Mouse (Mus musculus) layer of hippocampus, adult 9-11 months (tissue): ENCODE results near the gene Mrps18b.

ENCODE experiments used
- DNase-seq: peaks from one replicate; pipeline ENCODE4 v3.0.0; 2022

Gene Mrps18b

GRCm38 (mm10) chr17:35918276-35919059, 2.3 kb upstream of the Mrps18b start:
- no peak for DNase-seq

DNA sequence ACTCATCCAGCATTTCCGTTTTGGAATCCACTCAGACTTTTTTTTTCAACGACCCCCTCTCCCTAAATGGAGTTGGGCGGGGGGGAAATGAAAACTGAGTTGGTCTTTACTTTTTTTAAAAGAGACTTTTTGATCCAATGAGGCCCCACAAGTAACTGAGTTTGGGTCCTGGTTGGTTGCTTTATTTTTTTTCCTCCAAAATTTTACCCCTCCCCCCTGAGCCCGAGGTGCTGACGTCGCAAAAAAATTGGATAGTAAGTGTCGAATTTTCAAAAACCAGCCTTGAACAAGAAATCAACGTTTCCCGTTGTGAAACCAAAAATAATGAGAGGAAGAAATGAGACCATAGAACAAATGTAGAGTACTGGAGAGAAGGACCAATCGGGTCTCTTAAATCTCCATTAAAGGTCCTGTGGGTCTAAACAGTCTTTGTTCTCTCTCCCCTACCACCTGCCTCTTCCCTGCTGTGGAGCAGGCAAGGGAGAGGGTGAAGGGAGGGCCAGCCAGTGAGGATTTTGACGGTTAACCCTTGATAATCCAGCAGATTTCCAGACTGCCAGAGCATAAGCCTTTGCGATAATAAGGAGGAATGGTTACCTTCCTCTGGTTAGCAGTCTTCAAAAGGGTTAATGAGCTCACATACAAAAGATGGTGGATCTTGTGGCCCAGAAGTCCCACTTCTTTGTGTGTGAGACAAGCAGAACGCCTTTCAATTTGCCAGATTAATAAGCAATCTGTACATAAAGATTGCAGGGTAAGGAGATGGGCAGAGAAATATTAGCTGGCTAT, 1.5 kb upstream of the Mrps18b start:
- peak; percentile 77 for DNase-seq

- no peak for DNase-seq
These were observed 914 bp upstream of the Mrps18b start for GRCm38 (mm10) chr17:35917143-35917462.

DNA sequence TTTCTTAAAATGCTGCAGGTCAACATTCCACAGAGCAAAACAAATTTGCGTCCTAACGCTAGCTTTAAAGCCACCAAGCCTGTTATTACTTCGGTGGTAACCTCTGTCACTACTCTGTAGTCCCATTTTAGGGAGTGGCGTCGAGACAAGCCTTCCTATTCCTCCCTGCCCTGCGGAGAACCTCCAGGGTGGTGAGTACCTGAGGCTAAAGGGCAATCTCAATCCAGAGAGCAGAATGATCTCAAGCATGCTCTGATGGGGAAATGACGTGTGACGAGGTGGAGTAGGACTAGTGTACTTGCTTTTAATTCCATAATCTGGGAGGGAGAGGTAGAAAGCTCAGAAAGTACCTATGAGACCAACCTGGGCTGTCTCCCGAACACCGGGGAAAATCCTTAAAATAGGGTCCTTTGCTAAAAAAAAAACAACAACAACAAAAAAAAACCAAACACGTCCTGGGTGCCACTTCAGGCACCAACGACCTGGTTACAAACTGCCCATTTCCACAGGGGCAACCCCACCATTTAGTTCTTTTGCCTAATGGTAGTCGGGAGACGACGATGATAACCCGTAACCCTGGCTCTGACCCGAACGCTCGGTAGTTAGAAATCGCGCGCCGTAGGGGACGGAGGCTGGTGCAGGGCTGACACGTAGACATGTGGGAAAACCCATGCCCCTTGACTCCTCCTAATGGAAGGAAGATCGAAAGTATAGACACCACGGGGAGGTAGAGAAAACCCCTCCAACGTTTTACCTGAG, 472 bp downstream of the Mrps18b start:
- no peak for DNase-seq

DNA sequence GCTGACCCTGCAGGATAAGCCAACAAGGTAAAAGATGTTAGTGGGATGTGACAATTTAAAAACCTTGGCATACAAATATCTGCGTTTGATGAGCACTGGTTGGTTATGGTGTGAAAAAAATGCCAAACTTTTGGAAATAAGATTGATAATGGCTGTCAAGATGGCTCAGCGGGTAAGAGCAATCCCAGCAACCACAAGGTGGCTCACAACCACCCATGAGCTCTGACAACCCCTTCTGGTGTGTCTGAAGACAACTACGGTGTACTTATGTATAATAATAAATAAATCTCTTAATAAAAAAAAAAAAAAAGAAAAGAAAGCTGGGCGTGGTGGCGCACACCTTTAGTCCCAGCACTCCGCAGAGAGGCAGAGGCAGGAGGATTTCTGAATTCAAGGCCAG, 1.2 kb downstream of the Mrps18b start:
- no peak for DNase-seq

- DNase-seq = peak; percentile 96
These were observed 6.2 kb downstream of the Mrps18b start, which contains the start of gene Atat1 for GRCm38 (mm10) chr17:35909919-35910369. Gene Atat1 (minus strand): TSS chr17:35910075.

GRCm38 (mm10) chr17:35909186-35909918, 6.8 kb downstream of the Mrps18b start:
- no peak for DNase-seq

GRCm38 (mm10) chr17:35907609-35908008, 8.6 kb downstream of the Mrps18b start:
- DNase-seq = no peak

DNA sequence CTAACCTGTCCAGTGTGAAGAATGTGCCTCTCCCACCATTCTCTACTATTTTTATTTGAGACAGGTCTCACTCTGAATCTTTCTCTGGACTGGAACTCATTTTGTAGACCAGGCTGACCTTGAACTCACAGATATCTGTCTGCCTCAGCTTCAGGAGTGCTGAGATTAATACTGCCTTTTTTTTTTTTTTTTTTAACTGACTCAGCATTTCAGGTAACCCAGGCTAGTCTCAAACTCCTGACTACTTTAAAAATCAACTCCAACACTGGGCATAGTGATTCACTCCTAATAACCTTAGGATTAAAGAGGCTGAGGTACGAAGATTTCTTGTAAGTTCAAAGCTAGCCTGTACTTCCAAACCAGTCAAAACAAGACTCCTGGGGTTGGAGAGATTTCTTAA, 10.6 kb downstream of the Mrps18b start:
- DNase-seq = no peak

- no peak for DNase-seq
These were observed 12.2 kb downstream of the Mrps18b start for GRCm38 (mm10) chr17:35903992-35904355.

DNA sequence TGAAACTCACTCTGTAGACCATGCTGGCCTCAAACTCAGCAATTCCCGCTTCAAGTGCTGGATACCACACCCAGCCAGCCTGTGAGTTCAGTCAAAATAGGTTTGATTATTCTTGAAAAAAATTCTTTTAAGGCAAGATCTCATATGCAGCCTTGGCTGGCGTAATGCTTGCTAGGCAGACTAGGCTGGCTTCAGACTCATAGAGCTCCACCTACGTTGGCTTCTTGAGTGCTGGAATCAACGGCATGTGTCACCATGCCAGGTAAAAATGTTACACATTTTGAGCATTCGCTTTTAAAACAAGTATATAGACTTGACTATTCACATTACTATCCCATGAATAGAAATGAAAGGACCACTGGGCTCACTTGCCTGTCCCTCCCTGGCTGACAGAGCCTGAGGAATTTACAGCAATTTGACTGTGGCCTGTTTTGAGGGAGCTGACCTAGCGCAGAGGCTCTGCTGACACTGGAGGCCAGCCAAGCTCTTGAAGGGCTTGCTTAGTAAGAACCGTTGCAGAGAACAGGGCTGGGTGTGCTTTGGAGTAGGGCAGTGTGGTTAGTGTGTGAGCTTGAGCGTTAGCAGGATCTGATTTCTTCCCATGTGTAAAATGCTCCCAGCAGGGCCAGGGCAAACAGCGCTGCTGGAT, 12.7 kb downstream of the Mrps18b start:
- DNase-seq = no peak

GRCm38 (mm10) chr17:35900636-35901035, 15.6 kb downstream of the Mrps18b start:
- DNase-seq = no peak

GRCm38 (mm10) chr17:35897644-35898573, 18.3 kb downstream of the Mrps18b start:
- DNase-seq = no peak

DNA sequence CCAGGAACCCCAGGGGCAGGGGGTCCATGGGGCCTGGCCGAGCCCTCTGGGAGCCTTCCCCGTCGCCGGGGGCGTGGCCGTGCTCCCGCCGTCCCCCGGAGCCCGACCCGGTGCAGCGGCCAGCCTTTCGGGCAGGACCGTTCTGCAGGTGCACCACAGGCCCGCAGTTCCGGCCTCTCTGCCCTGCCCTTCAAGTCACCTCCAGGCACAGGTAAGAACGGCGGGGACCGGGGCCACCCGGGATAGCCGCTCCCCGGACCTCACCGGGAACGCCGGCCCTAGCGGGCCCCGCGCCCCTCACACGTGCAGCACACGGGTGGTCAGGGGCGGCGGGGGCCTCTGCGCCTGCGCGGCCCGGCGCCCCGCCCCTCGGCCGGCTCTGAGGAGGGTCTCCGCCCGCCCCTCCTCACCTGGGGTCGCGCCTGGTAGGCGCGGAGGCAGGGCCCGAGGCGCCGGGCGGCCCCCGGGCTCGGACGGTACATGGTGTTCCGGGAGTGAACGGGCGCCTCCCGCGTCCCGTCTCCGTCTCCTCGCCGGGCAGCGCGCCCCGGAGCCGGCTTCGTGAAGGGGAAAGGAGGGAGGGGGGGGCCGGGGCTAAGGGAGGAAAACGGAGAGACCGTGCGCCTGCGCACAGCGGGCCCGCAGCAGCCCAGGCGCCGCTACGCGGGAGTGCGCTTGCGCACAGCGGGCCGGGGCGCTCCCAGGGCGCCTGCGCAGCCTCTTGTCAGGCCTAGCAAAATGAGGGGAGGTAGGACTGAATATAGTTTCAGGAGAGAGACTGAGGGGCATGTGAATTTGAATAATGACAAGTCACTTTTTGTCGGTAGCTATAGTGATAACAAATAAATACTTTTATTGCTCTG, 19.2 kb downstream of the Mrps18b start, which contains the start of gene 2310061I04Rik:
Gene 2310061I04Rik, minus strand, starts transcription at position 651 of the 863 bp plus-strand sequence.
- DNase-seq = peak; percentile 92

DNA sequence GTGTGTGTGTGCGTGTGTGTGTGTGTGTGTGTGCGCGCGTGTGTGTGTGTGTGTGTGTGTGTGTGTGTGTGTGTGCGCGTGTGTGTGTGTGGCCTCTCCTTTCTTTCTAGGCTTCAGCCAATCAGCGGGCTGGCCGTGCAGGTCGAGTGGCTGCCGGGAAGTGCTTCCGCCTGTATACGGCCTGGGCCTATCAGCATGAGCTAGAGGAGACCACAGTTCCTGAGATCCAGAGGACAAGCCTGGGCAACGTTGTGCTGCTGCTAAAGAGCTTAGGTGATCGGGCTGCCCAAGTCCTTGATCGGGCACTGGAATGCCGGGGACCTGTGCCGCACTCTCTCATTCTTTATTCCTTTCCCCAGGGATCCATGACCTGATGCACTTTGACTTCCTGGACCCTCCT, 28.5 kb downstream of the Mrps18b start:
- DNase-seq = no peak

DNA sequence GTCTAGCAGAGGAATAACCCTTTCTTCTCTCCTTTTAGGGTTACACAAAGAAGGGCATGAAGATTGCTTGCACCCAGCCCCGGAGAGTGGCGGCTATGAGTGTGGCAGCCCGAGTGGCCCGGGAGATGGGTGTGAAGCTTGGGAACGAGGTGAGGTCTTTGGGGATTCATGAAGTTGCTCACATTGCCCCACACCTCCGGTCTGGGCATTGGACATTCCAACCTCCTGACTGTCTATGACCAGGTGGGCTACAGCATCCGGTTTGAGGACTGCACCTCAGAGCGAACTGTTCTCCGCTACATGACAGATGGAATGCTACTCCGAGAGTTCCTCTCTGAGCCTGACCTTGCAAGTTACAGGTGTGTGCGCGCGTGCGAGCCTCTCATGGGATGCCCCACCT, 32.4 kb downstream of the Mrps18b start:
- no peak for DNase-seq

GRCm38 (mm10) chr17:35882924-35883323, 33.3 kb downstream of the Mrps18b start:
- DNase-seq = no peak

GRCm38 (mm10) chr17:35879245-35880057, 36.7 kb downstream of the Mrps18b start, which contains the start of gene Dhx16:
Gene Dhx16 (plus strand): TSS chr17:35879819.
- peak; percentile 95 for DNase-seq

DNA sequence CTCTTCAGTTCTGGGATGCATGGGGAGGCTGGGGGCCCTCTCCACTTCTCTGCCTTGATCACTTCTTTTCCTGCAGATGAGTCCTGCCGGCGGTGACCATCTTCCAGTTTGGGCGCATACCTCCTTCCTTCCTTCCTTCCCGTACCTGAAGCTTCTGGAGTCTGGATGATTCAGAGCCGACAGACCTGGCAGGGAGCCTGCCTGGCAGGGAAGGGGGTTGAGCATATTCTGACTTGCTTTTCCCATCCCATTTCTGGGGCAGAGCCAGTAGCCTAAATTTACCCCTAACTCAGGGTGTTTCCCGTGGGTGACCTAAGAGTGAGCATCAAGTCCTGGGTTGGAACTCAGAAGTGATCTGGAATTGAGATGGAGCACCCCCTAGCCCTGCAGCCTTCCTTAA, 41.5 kb downstream of the Mrps18b start:
- peak; percentile 34 for DNase-seq
